In the genomic region with DNA sequence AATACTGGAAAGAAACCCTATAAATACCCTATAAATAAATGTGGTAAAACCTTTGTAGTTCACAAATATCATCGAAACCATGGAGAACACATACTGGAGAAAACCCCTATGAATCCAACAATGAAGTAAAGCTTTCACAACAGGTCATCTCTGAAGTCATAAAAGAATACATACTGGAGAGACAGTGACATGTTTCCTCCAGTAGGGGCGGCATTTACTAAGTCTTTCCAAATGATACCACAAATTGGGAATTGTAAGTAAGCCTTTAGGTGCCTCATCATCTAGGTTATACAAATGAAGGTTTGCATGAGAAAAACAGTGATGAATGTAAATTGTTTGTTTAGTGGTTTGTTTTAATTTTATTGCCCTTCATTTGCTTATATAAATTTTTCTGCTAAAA, we compare ENCODE assay signal across 9 mouse cellular contexts. TPM values are rescaled to one million over a fixed set of nuclear protein-coding genes. Genes with fewer than 3 reads are reported as not detected.
DNase-seq lines count a peak whose midpoint lies in the region; TF ChIP-seq lines count a peak whose summit lies in the region.
"Had no signal": no experiment of that assay in that cellular context is flagged by ENCODE, and none has a peak within 500 bp of the region (broad histone marks: within the 10 kb centered on the region; RNA-seq: fewer than 3 reads in every experiment).

No protein-coding gene starts in this region.

- H3K4me3 ChIP-seq in layer of hippocampus, adult 2 months = no peak overlapping the region
- H3K4me3 ChIP-seq: liver, embryonic 15.5 days had no signal

- TF ChIP-seq CTCF in layer of hippocampus, adult 2 months (conservative IDR thresholded peaks at IDR 0.05) = peak; percentile 70

- DNase-seq in adrenal gland, postnatal 14 days = peak; percentile 34
- DNase-seq in adrenal gland, adult 8-10 months = no peak
- no peak for DNase-seq in layer of hippocampus, adult 2 months (ENCODE audit: low spot score in 2 of 2)
- DNase-seq in layer of hippocampus, postnatal 25 days (ENCODE audit: extremely low spot score in 1 of 2, low spot score in 1 of 2) = no peak
- DNase-seq in c-Kit-positive CD71-positive TER-119-positive erythroid progenitor cells, embryonic 14.5 days (ENCODE audit: low spot score) = peak; percentile 22
- DNase-seq in naive thymus-derived CD4-positive, alpha-beta T cell, adult 2 months (ENCODE audit: low read depth) = peak; percentile 56
- DNase-seq in right cerebral cortex, postnatal 14 days = no peak
- no peak for DNase-seq in right cerebral cortex, adult 2 months (ENCODE audit: low spot score in 2 of 2)

- H3K27ac ChIP-seq in layer of hippocampus, adult 2 months = no peak overlapping the region
- H3K27ac ChIP-seq: liver, embryonic 15.5 days had no signal

RNA-seq across cellular contexts. Expression of a gene that starts 48.0 kb away (rescaled TPM):
- 30.6 and 41.0 TPM in 2 replicates for total RNA-seq in adrenal gland, postnatal 14 days (2021)
- 10 to 100 TPM; 35.6 to 57.9 (median 44.9) TPM for total RNA-seq in adrenal gland, adult 8-10 months (2022)
- total RNA-seq in layer of hippocampus, adult 2 months (2021) = 10 to 100 TPM; 33.7 to 33.8 TPM
- 10 to 100 TPM; 26.8 to 35.6 TPM for total RNA-seq in layer of hippocampus, postnatal 25 days (2021)

RNA-seq across cellular contexts. Expression of a gene that starts 48.2 kb away (rescaled TPM):
- 13.6 and 16.5 TPM in 2 replicates for total RNA-seq in adrenal gland, postnatal 14 days (2021)
- 10 to 100 TPM; 11.0 to 22.3 (median 16.0) TPM for total RNA-seq in adrenal gland, adult 8-10 months (2022)
- 1 to 10 TPM; 7.0 to 9.4 TPM for total RNA-seq in layer of hippocampus, adult 2 months (2021)
- 10 to 100 TPM; 13.2 TPM for total RNA-seq in layer of hippocampus, postnatal 25 days (2021)

Comparison
In these comparisons a context has a peak if more than half of its experiments do, and no peak if none do; other contexts are left out.
1. DNase-seq: peak in adrenal gland, postnatal 14 days (single experiment), c-Kit-positive CD71-positive TER-119-positive erythroid progenitor cells, embryonic 14.5 days (single experiment) and naive thymus-derived CD4-positive, alpha-beta T cell, adult 2 months (single experiment); none in adrenal gland, adult 8-10 months (single experiment), layer of hippocampus, adult 2 months (0 of 2), layer of hippocampus, postnatal 25 days (0 of 2), right cerebral cortex, postnatal 14 days (single experiment) and right cerebral cortex, adult 2 months (0 of 2).